Mouse (Mus musculus) intestine, postnatal 0 days (tissue): Measurements from ENCODE around the gene Cfd. TPM values are rescaled to one million over a fixed set of nuclear protein-coding genes. Genes with fewer than 3 reads are reported as not detected.
A peak's percentile ranks its signal among the peaks of the same experiment; 100 is the strongest.

Source experiments
- ATAC-seq: fragments of 200-750 bp; cut with Nextera tagmentation; 2 replicates; pipeline ENCODE4 v1.8.0; 2017; ENCODE audit warnings: mild to moderate bottlenecking, moderate TSS enrichment, moderate library complexity
- H3K27ac ChIP-seq: fragments of 300-500 bp; sonication (generic); 2 replicates; pipeline ENCODE4 v1.5.1; 2014; ENCODE audit warnings: mild to moderate bottlenecking, low read depth, low read length, moderate library complexity
- H3K27me3 ChIP-seq: fragments of 300-500 bp; sonication (generic); replicated peaks from 2 replicates; pipeline ENCODE4 v1.6.1; 2014; ENCODE audit warnings: low read length, mixed read lengths; ENCODE audit not compliant: control insufficient read depth, insufficient read depth
- H3K36me3 ChIP-seq: fragments of 300-500 bp; sonication (generic); 2 replicates; pipeline ENCODE4 v1.6.1; 2014; ENCODE audit warnings: mild to moderate bottlenecking, moderate library complexity; ENCODE audit not compliant: control insufficient read depth, insufficient read depth
- H3K4me1 ChIP-seq: fragments of 300-500 bp; sonication (generic); replicated peaks from 2 replicates; pipeline ENCODE4 v1.6.1; 2014; ENCODE audit warnings: antibody characterized with exemption, low read length, mixed read lengths; ENCODE audit not compliant: control insufficient read depth, insufficient read depth
- H3K4me2 ChIP-seq: fragments of 300-500 bp; sonication (generic); replicated peaks from 2 replicates; pipeline ENCODE4 v1.6.1; 2014; ENCODE audit warnings: low read depth, mild to moderate bottlenecking, moderate library complexity
- H3K4me3 ChIP-seq: fragments of 300-500 bp; sonication (generic); 2 replicates; pipeline ENCODE4 v1.5.1; 2014; ENCODE audit warnings: low read depth, low read length
- H3K9ac ChIP-seq: fragments of 300-500 bp; sonication (generic); 2 replicates; pipeline ENCODE4 v1.6.1; 2014; ENCODE audit warnings: mild to moderate bottlenecking, low read depth, low read length
- H3K9me3 ChIP-seq: fragments of 300-500 bp; sonication (generic); 2 replicates; pipeline ENCODE4 v1.6.1; 2016; ENCODE audit warnings: mixed run types; ENCODE audit not compliant: control insufficient read depth
- CTCF ChIP-seq: sonication (generic); IDR thresholded peaks from 2 replicates; pipeline ENCODE4 v1.5.1; 2016; ENCODE audit warnings: low read depth, mild to moderate bottlenecking, control low read depth, antibody characterized with exemption, moderate library complexity
- WGBS: fragments of 180-500 bp; shearing (Covaris S2); extraction: QIAGEN DNeasy Blood & Tissue Kit; methylation state at CpG from one replicate; pipeline ENCODE4 v1.1.7; 2014; 5-methylcytosine and 5-hydroxymethylcytosine counted together
- polyA plus RNA-seq: library from polyadenylated mRNA; unstranded; fragments of >200 nt; fragmentation: Nextera tagmentation; extraction: Ambion mirVana; gene quantifications from 2 replicates; pipeline ENCODE4 v1.2.1, GENCODE M21; 2015

The Cfd gene
- polyA plus RNA-seq, 1 experiment from 2014 or later: not detected

DNA sequence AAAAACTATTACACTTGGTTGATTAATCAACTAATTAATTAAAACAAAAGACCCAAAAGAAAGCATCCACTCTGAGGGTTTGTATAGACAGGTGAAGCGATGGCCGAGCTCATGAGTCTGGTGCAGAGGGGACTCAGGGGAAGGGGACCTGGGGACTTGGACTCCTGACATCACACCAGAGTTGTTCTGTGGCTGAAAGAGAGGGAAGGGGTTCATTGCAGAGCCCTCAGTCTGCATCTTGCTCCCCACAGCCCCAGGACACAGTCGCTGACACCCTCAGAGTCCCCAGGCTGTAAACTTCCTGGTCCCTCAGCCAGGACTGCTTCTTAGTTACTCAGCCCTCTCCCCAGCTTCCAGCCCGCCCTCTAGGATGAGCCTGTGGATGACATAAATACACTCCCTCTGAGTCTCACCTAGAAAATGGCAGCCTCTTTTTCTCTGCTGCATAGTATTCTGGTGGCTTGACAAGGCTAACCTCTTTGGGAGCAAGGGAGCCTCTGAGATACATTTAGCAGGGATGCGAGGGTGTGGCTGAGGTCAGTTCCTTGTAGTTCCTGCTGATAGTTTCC lies 27.0 kb downstream of the Cfd start:
- no peak for TF ChIP-seq CTCF
- Histone ChIP-seq H3K9ac (no peak overlapping the region), H3K4me3 (no peak overlapping the region), H3K36me3 (no peaks in the 10 kb centered on the region; the same call in 1 of the 2 replicates), H3K27me3 (peaks cover 38% of the 10 kb centered on the region), H3K4me2 (peak overlapping the region; percentile 96), H3K4me1 (0 out of 2 replicates have a peak, but pooled peaks cover 9% of the 10 kb centered on the region), H3K27ac (no peak overlapping the region), H3K9me3 (no peaks in the 10 kb centered on the region)
- 72% methylated on average over 5 of the region's 5 CpGs for WGBS
- no peak for ATAC-seq

DNA sequence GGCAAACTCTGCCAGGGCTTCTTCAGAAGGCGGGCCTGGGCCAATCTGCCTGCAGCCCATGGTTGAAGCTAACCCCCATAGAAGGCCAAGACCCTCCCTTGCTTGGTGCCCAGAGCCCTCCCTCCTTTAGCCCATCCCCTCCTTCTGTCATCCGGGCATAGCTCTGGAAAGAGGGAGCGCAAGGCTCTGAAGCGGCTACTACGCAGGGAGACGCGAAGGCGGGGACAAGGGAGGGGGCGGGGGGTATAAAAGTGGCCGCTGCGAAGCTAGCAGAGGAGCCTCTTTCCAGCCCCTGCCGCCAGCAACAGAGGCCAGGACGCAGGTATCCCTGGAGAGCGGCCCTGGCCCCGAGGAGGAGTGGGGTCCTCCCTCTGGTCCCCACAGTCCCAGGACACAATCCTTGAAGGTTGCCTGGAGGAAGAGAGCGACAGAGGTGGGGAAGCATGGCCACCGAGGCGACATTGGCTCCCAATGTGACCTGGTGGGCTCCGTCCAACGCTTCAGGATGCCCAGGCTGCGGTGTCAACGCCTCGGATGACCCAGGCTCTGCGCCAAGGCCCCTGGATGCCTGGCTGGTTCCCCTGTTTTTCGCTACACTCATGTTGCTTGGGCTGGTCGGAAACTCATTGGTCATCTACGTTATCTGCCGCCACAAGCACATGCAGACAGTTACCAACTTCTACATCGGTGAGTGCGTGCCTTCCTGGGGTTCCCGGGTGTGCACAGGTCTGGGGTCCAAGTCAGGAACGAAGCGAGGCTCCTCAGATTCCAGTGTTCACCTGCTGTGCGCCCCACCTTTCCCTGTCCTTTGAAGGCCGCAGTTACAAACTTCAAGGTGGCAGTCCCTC lies 27.8 kb downstream of the Cfd start:
- Histone ChIP-seq H3K4me2 (peak overlapping the region; percentile 37), H3K27ac (no peak overlapping the region), H3K9ac (no peak overlapping the region), H3K9me3 (no peaks in the 10 kb centered on the region), H3K4me3 (no peak overlapping the region), H3K4me1 (0 out of 2 replicates have a peak, but pooled peaks cover 9% of the 10 kb centered on the region), H3K36me3 (no peaks in the 10 kb centered on the region; the same call in 1 of the 2 replicates), H3K27me3 (peaks cover 38% of the 10 kb centered on the region)
- 34% methylated on average over 35 of the region's 35 CpGs for WGBS
- no peak for TF ChIP-seq CTCF
- ATAC-seq: no peak

DNA sequence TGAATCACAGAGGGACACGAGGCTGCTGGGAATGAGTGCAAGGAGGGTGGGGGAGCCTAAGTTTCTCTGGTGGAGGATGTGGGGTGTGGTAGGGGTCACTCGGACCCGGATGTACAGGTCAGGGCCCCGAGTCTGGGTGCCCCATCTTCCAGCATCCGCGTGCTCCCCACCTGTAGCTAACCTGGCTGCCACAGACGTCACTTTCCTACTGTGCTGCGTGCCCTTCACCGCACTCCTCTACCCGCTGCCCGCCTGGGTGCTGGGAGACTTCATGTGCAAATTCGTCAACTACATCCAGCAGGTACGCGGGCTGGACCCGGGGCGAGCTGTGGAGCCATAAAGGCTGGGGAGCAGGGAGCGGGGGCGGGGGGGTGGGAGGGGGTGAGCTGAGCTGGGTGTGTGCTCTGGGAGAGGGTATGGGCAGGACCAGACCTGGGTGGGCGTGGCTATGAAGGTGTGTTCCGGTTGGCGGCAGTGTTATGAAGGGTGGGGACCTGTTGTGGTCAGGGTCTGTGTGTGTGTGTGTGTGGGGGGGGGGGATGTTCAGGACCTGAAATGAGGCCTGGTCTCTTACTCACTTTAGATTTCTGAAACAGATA lies 28.7 kb downstream of the Cfd start:
- no peaks in the 10 kb centered on the region for H3K9me3 ChIP-seq
- peak overlapping the region; percentile 7; the same call in 1 of the 2 replicates for H3K4me3 ChIP-seq
- no peak for ATAC-seq
- no peaks in the 10 kb centered on the region; the same call in 1 of the 2 replicates for H3K36me3 ChIP-seq
- TF ChIP-seq CTCF: no peak
- H3K27ac ChIP-seq: no peak overlapping the region
- H3K4me2 ChIP-seq: peak overlapping the region; percentile 54
- WGBS: 8% methylated on average over 21 of the region's 21 CpGs
- H3K27me3 ChIP-seq: peaks cover 38% of the 10 kb centered on the region
- H3K9ac ChIP-seq: no peak overlapping the region
- 0 out of 2 replicates have a peak, but pooled peaks cover 9% of the 10 kb centered on the region for H3K4me1 ChIP-seq

DNA sequence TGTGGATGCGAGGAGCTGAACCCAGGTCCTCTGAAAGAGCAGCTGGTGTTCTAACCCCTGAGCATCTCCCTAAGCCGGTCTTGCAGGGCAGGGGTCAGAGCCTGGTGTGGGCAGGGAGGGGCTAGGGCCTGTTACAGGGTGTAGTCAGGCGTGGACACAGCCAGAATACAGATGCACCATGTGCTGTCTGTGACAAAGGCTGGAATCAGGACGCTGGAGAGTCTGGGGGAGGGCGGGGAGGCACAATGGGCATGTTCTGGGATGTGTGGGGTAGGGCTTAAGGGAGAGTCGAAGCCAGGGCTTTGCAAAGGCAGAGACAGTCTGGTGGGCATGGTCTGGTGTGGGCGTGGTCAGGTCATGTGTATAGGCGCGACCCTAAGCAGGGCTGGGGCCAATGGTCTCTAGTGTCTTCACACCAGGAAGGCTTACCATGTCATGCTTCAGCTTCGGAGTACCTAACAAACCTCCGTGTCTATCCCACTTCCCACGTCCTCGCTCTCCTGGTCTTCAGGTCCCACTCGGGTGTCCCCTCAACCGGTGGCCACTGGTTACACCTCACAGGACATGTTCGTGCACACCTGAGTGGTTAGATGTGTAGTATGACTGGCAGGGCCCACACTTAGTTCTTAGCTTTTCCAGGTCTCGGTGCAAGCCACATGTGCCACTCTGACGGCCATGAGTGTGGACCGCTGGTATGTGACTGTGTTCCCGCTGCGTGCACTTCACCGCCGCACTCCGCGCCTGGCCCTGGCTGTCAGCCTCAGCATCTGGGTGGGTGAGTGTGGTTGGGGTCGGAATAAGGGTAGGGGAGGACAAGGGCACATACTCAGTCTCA lies 29.6 kb downstream of the Cfd start:
- Histone ChIP-seq H3K4me2 (peak overlapping the region; percentile 59), H3K9ac (no peak overlapping the region), H3K27me3 (peaks cover 38% of the 10 kb centered on the region), H3K4me3 (0 out of 2 replicates have a peak overlapping the region, but pooled peaks have one; percentile 13), H3K36me3 (no peaks in the 10 kb centered on the region; the same call in 1 of the 2 replicates), H3K4me1 (0 out of 2 replicates have a peak, but pooled peaks cover 9% of the 10 kb centered on the region), H3K27ac (no peak overlapping the region), H3K9me3 (no peaks in the 10 kb centered on the region)
- no peak for TF ChIP-seq CTCF
- ATAC-seq: no peak
- 27% methylated on average over 26 of the region's 26 CpGs for WGBS

DNA sequence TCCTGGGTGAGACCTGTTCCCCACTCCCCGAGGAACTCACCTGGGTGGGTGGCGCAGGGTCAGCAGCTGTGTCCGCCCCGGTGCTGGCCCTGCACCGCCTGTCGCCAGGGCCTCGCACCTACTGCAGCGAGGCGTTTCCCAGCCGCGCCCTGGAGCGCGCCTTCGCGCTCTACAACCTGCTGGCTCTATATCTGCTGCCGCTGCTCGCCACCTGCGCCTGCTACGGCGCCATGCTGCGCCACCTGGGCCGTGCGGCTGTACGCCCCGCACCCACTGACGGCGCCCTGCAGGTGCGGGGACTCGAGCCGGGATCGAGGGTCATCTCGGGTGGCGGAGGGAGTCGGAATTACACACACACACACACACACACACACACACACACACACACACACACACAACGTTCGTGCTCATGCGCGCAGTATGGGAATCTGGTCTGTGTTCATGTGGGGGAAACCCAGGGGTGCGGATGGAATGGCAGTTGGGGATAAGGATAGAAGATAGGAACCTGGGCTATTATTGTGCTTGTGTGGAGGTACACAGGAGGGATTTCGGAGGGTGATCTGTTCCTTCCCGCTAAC lies 30.4 kb downstream of the Cfd start, which contains the start of gene R3hdm4:
R3hdm4 (minus strand) TSS at position 251 of the 578 bp plus-strand sequence.
- Histone ChIP-seq H3K27ac (no peak within 1 kb of the TSS), H3K27me3 (peaks cover 38% of the 10 kb centered on the region), H3K4me2 (peak within 1 kb of the TSS; percentile 59), H3K4me3 (peak within 1 kb of the TSS; percentile 13), H3K9ac (no peak within 1 kb of the TSS), H3K36me3 (no peaks in the 10 kb centered on the region; the same call in 1 of the 2 replicates), H3K9me3 (no peaks in the 10 kb centered on the region), H3K4me1 (0 out of 2 replicates have a peak, but pooled peaks cover 6% of the 10 kb centered on the region)
- WGBS: 3% methylated on average over 38 of the region's 41 CpGs
- 0 out of 2 replicates have a peak, but pooled peaks have one; percentile 20 for ATAC-seq
- TF ChIP-seq CTCF: peak; percentile 2; the same call in 1 of the 2 replicates
